Mouse (Mus musculus): Measurements from ENCODE around the gene Ppp6r3.
"Not testable (repeated sequence)": the region's sequence is repeated elsewhere in the genome, so short reads cannot be mapped to it uniquely, and the experiment has no call there.

The Ppp6r3 gene

DNA sequence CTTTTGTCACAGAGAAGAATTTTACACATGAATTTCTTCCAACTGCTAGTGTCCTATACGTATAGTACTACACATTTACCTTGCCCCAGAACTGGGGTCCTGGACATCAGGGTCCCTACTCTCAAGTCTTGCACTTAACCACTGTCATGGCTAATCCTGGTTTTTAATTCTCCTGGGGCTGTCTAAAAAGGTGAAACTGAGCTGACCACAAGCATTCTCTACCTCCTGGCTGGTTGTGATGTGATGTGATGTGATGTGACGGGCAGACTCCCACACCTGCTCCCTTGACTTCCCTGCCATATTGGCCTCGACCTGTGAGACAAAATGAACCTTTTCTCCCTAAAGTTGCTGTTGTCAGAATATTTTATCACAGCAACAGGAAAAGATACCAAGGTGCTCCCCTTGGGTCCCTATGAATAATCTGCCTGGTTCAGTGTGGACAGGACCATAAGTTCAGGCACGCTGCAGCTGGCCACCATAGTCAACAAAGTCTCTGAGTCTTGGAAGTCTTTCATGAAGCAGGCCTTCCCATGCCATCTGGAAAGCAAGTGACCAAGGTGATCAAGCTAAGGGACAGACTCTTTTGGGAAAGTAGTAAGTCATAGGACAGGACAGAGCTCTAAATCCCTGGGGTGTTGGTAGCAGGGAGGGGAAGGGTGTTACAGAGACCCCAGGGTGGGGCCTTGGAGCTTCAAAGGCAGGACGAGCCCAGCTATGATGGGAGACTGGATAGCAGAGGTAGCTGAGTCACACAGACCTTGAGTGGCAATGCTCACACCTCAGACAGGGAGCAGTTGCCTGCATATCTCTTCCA is 1.1 kb upstream of the Ppp6r3 start:
- DNase-seq (ENCODE audit: low spot score in 2 of 2): no peak

DNA sequence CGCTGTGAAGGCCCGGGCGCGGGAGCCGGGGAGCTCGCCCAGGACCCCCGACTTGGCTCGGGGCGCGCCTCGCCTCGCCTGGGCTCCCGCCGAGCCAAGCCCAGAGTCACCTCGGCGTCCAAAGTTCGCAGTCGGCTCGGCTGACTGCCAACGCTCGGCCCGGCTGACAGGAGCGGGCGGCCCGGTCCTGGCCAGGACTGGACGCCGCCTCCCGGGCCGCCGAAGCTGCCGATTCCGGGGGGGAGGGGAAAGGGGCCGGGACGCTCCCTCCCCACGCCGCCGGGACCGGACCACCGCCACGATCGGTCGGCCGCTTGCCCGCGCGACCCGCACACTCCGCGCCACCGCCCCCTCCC is 295 bp downstream of the Ppp6r3 start:
- no peak for DNase-seq (ENCODE audit: low spot score in 2 of 2)

DNA sequence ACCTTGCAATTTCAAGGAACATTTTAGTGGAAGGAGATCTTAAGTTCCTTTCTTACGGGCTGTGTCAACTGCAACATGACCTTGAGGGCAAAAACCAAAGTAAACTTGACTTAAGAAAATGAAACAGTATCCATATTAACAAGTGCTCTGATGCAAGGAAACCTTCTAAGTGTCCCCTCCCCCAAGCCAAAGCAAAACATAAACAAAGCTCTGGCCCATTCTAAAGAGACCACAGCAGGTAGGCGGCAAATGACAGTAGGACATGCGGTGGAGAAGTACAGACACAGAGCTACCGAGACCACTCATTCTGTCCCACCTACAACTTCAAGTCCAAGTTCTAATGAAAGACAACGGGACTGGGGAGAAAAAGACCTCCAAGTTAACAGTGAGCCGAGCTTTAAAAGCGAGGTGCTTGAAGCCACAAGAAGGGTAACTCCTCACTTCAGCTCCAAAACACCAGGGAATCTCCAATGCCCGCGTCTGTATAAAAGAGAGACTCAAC is 905 bp downstream of the Ppp6r3 start:
- no peak for DNase-seq (ENCODE audit: low spot score in 2 of 2)

DNA sequence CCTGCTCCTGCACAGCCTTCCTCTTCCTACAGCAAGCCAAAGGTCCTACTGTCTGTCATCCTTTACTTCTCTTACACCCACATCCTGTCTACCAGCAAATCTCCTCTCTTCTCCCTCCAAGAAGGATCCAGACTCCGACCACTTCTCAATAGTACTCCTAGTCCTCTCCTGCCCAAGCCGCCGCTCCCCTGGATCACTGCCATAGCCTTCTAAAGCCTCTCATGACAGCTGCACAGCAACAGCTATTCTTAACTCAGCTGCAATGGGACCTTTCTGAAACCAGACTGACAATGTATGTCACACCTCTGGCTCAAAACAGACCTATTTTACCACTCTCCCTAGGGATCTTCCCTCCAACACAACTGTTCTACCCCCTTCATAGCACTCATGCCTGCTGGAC is 11.2 kb downstream of the Ppp6r3 start:
- DNase-seq (ENCODE audit: low spot score in 2 of 2): no peak

DNA sequence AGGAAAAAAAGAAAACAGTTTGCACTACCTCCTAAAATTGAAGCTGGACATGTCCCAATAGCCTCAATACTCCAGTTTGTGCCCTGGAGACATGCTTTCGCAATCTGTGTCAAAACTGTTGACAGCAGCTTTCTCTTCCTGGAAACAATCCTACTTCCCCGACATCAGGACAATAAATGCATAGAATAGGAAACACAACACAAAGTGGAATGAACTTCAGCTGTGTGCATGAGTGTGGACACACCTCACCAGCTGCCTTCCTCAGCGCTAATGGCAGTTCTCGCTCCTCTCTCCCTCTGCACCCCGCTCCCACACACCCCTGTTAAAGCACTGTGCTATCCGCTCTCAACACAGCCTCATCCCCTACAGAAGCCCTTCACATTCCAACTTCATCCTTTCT is 12.8 kb downstream of the Ppp6r3 start:
- DNase-seq (ENCODE audit: low spot score in 2 of 2): no peak

DNA sequence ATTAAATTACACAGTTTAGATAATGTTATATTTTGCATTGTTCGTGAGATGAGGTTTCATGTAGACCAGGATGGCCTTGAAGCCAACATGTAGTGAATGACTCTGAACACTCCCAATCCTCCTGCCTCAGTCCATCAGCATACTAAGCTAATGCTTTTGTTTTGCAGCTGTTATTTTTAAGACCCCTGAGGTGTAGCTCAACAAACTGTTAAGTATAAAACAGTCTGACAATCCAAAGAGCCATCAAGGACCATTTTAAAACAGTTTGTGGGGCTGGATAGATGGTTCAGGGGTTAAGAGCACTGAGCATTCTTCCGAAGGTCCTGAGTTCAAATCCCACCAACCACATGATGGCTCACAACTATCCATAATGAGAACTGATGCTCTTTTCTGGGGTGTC is 13.3 kb downstream of the Ppp6r3 start:
- DNase-seq (ENCODE audit: low spot score in 2 of 2): no peak

DNA sequence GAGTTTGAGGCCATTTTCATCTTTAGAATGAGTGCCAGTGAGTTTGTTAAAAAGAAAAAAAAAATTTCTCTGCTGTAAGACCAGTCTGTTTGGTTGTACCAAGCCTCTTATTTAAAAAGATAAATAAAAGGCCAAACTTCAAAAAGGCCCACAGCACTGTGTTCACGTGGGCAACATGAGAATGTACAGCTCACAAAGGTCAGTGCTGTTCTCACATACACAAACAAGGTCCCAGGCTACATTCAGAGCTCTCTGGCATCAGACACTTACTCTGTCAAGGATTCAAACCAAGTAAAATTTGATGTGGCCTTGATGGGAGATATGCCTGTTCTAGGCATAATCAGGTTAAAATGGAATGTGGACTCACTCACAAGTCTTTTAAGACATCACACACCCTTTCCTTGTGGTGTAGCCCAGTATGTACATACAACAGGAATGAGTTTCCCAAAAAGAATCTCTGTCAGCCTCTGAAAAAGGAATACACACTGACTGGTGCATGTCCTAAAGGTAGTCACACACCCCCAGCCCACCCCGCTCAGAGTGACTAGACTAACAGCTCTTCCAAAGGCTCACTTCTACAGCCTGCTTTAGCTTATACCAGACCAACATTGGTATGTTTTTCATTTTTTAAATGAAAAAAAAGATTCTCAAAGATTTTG is 19.3 kb downstream of the Ppp6r3 start:
- DNase-seq (ENCODE audit: low spot score in 2 of 2): no peak

DNA sequence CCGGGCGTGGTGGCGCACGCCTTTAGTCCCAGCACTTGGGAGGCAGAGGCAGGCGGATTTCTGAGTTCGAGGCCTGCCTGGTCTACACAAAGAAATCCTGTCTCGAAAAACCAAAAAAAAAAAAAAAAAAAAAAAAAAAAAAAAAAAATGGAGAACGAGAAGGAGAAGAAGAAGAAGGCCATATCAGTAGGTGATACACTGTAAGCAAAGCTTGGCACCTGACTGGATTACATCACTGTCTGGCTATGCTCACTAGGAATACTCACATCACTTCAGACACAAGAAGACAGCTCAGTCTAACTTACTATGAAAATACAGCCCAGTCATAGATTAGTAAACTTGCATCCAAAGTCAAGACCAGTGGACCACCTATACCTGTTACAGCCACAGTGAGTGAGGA is 20.8 kb downstream of the Ppp6r3 start:
- no peak for DNase-seq (ENCODE audit: low spot score in 2 of 2)

DNA sequence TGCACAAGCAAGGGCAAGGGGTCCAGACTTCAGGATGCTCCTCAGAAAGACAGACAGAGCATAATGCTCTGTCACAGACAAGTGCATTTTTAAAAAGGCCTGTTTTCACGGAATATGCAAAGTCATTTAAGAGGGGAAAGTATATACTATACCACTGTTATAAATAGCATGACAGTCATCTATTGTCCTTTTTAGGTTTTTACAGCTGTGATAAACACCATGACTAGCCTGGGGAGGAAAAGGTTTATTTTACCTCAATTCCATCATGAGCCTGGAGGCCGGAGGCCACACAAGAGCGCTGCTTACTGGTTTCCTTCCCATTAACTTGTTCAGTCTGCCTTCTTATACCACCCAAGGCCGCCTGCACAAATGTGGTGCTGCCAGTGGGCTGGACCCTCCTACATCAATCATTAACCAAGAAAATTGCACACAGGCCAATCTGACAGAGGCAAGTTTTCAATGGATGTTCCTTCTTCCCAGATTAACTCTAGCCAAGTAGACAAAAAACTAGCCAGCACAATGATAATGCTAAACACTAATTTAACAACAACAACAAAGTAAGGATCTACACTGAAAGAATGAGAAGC is 23.9 kb downstream of the Ppp6r3 start:
- DNase-seq (ENCODE audit: low spot score in 2 of 2): no peak

DNA sequence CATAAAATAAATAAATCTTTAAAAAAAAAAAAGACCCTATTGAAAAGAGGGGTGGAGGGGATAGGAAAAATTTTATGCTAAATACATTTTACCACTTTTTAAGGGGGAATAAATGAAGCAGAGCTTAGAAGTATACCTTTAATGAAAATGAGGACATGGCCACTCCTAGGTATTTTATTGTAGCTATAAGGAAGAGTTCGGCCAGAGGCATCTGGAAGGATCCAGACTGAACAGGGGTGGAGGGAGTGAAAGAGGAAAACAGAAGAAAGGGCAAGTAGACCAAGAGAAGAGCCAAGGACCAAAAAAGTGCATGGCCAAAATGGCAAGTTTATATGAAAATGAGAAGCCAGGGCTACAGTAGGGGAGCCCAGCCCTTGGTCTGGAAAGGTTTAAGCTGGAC is 25.4 kb downstream of the Ppp6r3 start:
- no peak for DNase-seq (ENCODE audit: low spot score in 2 of 2)

DNA sequence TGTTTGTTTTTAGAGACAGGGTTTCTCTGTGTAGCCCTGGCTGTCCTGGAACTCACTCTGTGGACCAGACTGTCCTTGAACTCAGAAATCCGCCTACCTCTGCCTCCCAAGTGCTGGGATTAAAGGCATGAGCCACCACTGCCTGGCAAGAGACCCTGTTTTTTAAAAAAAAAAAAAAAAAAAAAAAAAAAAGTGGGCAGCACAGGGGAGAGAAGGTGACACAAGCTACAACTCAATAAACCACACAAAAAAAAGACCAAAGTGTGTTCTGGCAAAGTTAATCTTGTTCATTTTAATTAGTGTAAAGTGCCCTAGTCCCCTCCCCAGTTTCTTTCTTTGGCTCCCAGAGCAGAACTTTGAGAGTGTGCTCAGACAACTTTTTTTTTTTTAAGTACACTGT is 26.3 kb downstream of the Ppp6r3 start:
- no peak for DNase-seq (ENCODE audit: low spot score in 2 of 2)

DNA sequence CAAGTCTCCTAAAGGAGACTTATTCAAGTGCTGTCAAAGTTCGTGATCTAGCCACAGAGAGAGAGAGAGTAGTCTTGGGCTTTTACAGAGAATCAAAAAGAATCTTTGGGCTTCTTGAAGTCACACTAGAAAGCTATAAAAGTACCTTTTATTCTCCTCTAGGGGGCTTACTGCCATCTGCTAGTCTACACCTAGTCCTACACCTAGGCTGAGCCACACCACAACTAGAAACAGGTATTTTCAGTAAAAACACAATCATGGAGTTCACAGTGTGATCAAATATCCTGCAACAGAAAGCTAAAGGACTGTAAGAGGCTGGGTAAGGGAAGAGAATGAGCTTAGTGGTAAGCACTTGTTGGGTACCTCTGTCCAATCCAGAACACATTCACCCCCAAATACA is 27.2 kb downstream of the Ppp6r3 start:
- DNase-seq (ENCODE audit: low spot score in 2 of 2): no peak

DNA sequence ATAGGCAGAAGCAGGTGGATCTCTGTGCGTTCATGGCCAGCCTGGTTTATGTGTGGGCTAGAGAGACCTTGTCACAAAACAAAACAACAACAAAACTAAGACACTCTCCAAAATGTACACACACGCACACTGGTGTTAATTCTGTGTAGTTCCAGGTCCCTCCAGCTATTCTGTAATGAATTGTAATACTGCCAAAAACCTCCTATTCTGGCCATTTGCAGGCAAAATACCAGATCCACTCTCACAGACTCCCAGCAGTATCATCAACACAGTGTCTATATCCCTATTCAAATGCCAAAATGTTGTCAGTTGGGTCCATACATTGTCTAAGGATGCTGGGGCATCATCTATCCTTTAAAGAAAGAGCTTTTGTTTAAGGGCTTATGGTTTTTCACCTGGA is 30.6 kb downstream of the Ppp6r3 start:
- no peak for DNase-seq (ENCODE audit: low spot score in 2 of 2)

DNA sequence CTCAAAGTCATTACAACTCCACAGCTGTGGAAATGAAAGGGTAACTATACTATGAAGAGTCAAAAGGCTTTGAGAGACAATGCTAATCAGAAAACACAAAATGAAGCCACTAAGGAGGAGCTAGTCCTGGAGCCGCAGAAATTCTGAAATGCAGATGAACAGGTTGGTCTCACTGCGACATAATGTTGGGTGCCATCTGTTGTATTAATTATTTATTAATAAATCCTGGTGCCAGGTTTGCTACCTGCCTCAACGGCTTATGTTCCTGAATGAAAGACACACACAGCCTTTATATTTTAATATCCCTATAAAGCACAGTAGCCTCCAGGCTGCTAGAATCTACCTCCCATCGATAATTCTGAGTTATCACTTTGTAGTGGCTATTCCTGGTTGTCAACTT is 33.0 kb downstream of the Ppp6r3 start:
- DNase-seq (ENCODE audit: low spot score in 2 of 2): no peak

DNA sequence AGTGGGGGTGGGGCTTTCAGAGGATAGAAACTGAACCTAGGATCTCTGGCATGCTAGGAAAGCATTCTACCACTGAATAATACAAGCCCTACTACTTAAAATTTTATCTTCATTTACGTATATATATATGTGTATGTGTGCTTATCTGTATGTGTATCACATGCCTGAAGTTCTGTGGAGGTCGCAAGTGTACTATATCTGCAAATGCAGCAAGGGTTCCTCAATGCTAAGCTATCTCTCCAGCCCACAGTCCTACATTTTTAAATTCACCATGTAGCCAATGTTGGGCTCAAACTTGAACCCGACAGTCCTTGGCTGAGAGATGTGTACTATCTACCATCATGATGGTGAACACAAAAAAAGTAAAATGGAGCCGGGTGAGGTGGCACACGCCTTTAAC is 34.6 kb downstream of the Ppp6r3 start:
- DNase-seq (ENCODE audit: low spot score in 2 of 2): no peak

DNA sequence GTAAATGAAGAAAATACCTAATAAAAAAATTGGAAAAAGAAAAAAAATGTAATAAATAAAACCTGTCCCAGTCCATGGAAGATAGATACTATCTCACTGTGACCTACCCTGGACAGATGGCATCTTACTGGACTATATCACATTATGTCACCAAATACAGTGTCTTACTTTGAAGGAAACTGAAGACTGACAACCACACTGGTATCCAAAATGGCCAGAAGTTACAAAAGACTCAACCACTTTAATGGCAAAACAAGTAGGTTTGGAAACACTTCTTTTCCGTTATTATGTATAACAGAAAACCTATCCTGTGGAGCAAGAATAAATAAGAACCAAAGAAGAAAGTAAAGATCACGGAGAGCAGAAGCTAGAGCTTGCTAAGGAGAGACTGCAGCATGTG is 35.3 kb downstream of the Ppp6r3 start:
- DNase-seq (ENCODE audit: low spot score in 2 of 2): no peak

DNA sequence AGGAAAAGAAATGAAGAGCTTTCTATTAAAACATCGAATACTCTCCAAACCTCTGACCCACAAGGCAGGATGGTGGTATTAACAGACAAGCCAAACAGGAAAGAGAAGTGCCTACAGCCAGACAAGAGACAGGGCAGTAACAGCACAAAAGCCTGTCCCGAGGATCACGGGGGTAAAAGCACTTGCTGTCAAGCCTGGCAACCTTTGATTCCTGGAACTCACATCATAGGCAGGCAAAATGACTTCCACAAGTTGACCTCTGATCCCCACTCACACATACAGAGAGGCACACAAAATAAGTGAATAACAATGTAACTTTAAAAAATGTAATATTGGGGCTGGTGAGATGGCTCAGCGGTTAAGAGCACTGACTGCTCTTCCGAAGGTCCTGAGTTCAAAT is 36.1 kb downstream of the Ppp6r3 start:
- DNase-seq (ENCODE audit: low spot score in 2 of 2): no peak

DNA sequence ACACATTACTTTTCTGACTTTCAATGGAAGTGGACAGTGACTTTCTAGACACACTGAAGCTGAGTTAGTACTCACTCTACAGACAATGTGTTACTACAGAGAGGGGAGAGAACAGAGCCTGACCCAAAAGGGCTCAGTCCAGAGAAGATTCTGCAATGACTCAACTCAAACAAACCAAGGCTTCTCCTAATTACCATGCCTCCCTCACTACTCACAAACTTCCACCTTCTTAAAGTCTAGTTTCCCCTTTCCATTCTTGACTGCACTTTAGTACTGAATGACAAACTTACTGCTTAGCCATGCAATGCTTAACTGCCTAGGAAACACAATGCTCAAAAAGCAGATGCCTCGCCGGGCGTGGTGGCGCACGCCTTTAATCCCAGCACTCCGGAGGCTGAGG is 37.9 kb downstream of the Ppp6r3 start:
- DNase-seq (ENCODE audit: low spot score in 2 of 2): no peak

DNA sequence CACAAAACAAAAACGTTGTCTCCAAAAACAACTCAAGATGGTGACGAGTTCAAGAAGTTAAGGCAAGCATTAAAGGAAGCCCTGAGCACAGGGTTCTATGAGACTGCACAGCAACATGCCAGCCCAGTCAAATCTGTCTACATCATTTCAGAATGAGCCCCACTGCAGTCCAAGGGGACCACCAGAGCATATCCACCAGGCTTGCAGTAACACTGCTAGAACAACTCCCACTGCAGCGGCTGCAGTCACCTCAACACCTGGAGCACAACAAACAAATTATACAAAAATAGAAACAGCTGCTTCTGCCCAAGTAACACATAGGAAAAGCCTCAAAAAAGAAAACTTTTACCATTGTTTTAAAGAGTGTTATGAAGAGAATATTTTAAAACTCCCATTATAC is 40.6 kb downstream of the Ppp6r3 start:
- DNase-seq (ENCODE audit: low spot score in 2 of 2): no peak

DNA sequence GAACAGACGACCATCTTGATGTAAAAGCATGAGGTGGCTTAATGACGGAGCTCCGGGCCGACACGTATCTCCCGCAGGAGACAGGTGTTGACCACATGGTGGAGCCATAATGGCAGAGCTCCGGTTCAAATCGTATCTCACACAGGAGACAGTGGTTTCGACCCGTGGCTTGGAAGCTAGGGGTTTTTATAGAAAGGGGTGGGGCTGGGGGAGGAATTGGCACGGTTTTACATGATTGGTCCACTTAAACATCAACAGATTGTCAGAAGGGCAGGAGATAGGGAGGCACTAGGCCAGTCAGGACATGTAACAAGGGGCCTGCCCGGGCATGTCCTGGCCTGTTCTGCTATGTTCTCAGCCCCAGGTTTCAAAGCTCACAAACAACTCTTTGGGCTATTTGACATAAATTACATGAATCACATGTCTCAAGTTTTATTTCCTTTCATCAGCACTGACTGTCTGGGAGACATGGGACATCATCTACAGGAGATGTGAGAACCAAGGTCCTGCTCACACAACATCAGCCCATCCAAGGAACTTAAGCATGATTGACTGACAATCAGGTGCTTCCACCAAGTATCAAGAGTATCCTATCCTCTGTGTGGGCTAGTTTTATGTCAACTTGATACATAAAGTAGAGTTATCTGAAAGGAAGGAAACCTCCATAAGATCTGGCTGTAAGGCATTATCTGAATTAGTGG is 42.1 kb downstream of the Ppp6r3 start:
- DNase-seq (ENCODE audit: low spot score in 2 of 2): not testable (repeated sequence)

DNA sequence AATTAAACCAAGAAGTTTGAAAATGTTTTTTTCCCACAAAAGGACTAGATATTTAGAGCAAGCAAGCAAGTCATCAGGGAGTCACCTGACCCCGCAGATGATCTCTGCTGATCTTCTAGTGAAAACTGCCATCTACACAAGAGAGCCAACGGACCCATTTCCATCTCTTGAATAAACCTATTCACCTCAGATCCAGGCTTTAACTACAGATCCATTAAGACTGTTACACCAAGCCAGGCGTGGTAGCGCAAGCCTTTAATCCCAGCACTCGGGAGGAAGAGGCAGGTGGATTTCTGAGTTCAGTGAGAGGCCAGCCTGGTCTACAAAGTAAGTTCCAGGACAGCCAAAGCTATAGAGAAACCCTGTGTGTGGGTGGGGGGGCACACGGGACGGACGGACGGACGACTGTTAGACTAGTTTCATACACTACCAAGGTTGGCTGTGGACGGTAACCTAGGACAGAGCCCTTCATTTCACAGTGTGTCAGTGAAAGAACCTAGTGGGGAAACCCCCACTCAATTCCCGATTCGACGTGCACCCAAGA is 42.8 kb downstream of the Ppp6r3 start:
- no peak for DNase-seq (ENCODE audit: low spot score in 2 of 2)

DNA sequence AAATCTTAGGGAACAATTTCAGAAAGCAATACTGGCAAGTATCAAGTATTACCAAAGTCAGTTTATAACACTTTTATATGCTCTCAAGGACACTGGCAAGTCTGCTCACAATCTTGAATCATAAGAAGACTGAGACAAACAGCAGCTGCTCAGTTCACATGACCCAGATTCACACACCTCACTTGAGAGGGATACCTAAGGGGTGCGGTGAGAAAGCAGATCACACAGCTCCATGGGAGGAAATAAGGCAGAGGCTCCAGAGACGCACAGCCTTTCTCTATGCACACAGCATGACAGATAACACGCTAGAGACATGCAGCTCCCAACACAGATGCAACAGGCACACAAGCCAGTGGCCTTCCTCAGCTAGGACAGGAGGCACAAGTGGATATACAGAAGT is 45.8 kb downstream of the Ppp6r3 start:
- no peak for DNase-seq (ENCODE audit: low spot score in 2 of 2)
